Mouse (Mus musculus) stomach, postnatal 0 days (tissue): ENCODE measurements around the gene Mnat1. TPM values are rescaled to one million over a fixed set of nuclear protein-coding genes. Genes with fewer than 3 reads are reported as not detected.

Source experiments
- ATAC-seq: fragments of 200-750 bp; cut with Nextera tagmentation; 2 replicates; pipeline ENCODE4 v1.8.0; 2017; ENCODE audit not compliant: low FRiP score, low TSS enrichment
- DNase-seq: peaks from one replicate; pipeline ENCODE4 v3.0.0-alpha.2; 2016; ENCODE audit warnings: low spot score
- H3K27ac ChIP-seq: fragments of 300-500 bp; sonication (generic); replicated peaks from 2 replicates; pipeline ENCODE4 v1.5.1; 2014; ENCODE audit warnings: mild to moderate bottlenecking, control low read depth
- H3K27me3 ChIP-seq: fragments of 300-500 bp; sonication (generic); 2 replicates; pipeline ENCODE4 v1.6.1; 2014; ENCODE audit warnings: low read length; ENCODE audit not compliant: control insufficient read depth, insufficient read depth
- H3K36me3 ChIP-seq: fragments of 300-500 bp; sonication (generic); 2 replicates; pipeline ENCODE4 v1.6.1; 2014; ENCODE audit warnings: low read length, mixed read lengths; ENCODE audit not compliant: control insufficient read depth, insufficient read depth
- H3K4me1 ChIP-seq: fragments of 300-500 bp; sonication (generic); replicated peaks from 2 replicates; pipeline ENCODE4 v1.6.1; 2014; ENCODE audit warnings: antibody characterized with exemption; ENCODE audit not compliant: control insufficient read depth, insufficient read depth
- H3K4me2 ChIP-seq: fragments of 300-500 bp; sonication (generic); replicated peaks from 2 replicates; pipeline ENCODE4 v1.6.1; 2014; ENCODE audit warnings: low read depth, mild to moderate bottlenecking, control low read depth, moderate library complexity
- H3K4me3 ChIP-seq: fragments of 300-500 bp; sonication (generic); 2 replicates; pipeline ENCODE4 v1.5.1; 2014; ENCODE audit warnings: low read depth, low read length, control low read depth
- H3K9ac ChIP-seq: fragments of 300-500 bp; sonication (generic); 2 replicates; pipeline ENCODE4 v1.6.1; 2014; ENCODE audit warnings: mild to moderate bottlenecking, low read length, control low read depth, mixed read lengths
- H3K9me3 ChIP-seq: fragments of 300-500 bp; sonication (generic); 2 replicates; pipeline ENCODE4 v1.6.1; 2016; ENCODE audit warnings: low read length; ENCODE audit not compliant: control insufficient read depth
- CTCF ChIP-seq: IDR thresholded peaks from 2 replicates; pipeline ENCODE4 v1.5.1; 2016; ENCODE audit warnings: antibody characterized with exemption, low read depth, mild to moderate bottlenecking, moderate library complexity
- EP300 ChIP-seq: optimal IDR thresholded peaks from 2 replicates; pipeline ENCODE3; 2016; ENCODE audit warnings: antibody characterized with exemption
- WGBS: fragments of 180-500 bp; shearing (Covaris S2); extraction: QIAGEN DNeasy Blood & Tissue Kit; methylation state at CpG from one replicate; pipeline ENCODE4 v1.1.7; 2014; 5-methylcytosine and 5-hydroxymethylcytosine counted together
- polyA plus RNA-seq: library from polyadenylated mRNA; unstranded; fragments of >200 nt; fragmentation: Nextera tagmentation; extraction: Ambion mirVana; gene quantifications from 2 replicates; pipeline ENCODE4 v1.2.1, GENCODE M21; 2015

The Mnat1 gene
- polyA plus RNA-seq, 1 experiment from 2014 or later: 17.1 TPM

- H3K9me3 ChIP-seq: no peaks in the 10 kb centered on the region
- 60% methylated on average over 3 of the region's 3 CpGs for WGBS
- H3K36me3 ChIP-seq: no peaks in the 10 kb centered on the region
- H3K27ac ChIP-seq: no peak overlapping the region
- H3K27me3 ChIP-seq: no peaks in the 10 kb centered on the region
- H3K9ac ChIP-seq: no peak overlapping the region
- TF ChIP-seq EP300 (no peak), CTCF (no peak)
- H3K4me3 ChIP-seq: no peak overlapping the region
- ATAC-seq: no peak
- no peaks in the 10 kb centered on the region for H3K4me1 ChIP-seq
- no peak for DNase-seq
- no peak overlapping the region for H3K4me2 ChIP-seq
Measured at GRCm38 (mm10) chr12:73269531-73269930, 146.0 kb downstream of the Mnat1 start.

DNA sequence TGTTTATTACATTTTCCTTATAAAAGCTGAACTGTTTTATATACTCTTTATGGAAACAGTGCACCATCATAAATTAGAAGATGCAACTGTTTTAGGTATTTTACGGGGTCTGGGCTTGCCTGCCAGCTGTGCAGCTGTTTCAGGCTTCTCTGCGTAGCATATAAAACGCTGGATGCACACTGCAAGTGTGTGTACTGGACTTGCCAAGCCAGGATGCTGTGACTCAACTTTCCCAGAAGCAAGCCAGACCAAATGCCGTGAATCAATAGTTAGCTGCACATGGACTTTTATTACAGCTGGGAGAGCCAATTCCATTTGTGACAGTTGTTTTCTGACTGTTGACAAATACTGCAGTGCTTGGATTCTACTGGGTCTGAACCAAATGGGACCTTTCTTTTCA is 146.4 kb downstream of the Mnat1 start:
- H3K9ac ChIP-seq: no peak overlapping the region
- no peak for DNase-seq
- H3K4me3 ChIP-seq: no peak overlapping the region
- TF ChIP-seq EP300: no peak
- no peak for TF ChIP-seq CTCF
- no peaks in the 10 kb centered on the region for H3K27me3 ChIP-seq
- WGBS: 62% methylated on average over 4 of the region's 4 CpGs
- no peaks in the 10 kb centered on the region for H3K9me3 ChIP-seq
- no peak overlapping the region for H3K4me2 ChIP-seq
- H3K36me3 ChIP-seq: no peaks in the 10 kb centered on the region
- no peak for ATAC-seq
- no peaks in the 10 kb centered on the region for H3K4me1 ChIP-seq
- H3K27ac ChIP-seq: no peak overlapping the region

DNA sequence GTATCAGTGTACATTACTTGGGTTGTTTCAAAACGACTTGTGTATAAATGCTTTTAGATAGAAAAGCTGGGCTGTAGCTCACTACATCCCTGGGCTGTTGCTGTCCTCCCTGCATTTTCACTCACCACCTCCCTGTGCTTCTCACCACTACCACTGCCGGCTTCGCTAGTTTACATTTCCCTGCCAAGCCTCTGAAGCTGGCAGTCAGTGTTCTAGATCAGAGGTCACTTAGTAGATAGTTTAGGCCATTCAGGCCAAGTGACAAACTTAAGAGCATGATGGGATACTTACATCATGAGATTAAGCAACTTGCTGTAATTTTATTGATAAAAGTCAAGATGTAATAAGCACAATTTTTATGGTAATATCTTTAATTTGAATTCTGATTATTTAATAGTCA is 151.4 kb downstream of the Mnat1 start:
- H3K27me3 ChIP-seq: no peaks in the 10 kb centered on the region
- H3K9ac ChIP-seq: no peak overlapping the region
- no peak for ATAC-seq
- H3K9me3 ChIP-seq: no peaks in the 10 kb centered on the region
- no peak overlapping the region for H3K4me3 ChIP-seq
- TF ChIP-seq CTCF (no peak), EP300 (no peak)
- no peak for DNase-seq
- H3K4me2 ChIP-seq: no peak overlapping the region
- H3K4me1 ChIP-seq: no peaks in the 10 kb centered on the region
- no peak overlapping the region for H3K27ac ChIP-seq
- 85% methylated on average over 3 of the region's 3 CpGs for WGBS
- H3K36me3 ChIP-seq: peaks cover 5% of the 10 kb centered on the region; the same call in 1 of the 2 replicates

DNA sequence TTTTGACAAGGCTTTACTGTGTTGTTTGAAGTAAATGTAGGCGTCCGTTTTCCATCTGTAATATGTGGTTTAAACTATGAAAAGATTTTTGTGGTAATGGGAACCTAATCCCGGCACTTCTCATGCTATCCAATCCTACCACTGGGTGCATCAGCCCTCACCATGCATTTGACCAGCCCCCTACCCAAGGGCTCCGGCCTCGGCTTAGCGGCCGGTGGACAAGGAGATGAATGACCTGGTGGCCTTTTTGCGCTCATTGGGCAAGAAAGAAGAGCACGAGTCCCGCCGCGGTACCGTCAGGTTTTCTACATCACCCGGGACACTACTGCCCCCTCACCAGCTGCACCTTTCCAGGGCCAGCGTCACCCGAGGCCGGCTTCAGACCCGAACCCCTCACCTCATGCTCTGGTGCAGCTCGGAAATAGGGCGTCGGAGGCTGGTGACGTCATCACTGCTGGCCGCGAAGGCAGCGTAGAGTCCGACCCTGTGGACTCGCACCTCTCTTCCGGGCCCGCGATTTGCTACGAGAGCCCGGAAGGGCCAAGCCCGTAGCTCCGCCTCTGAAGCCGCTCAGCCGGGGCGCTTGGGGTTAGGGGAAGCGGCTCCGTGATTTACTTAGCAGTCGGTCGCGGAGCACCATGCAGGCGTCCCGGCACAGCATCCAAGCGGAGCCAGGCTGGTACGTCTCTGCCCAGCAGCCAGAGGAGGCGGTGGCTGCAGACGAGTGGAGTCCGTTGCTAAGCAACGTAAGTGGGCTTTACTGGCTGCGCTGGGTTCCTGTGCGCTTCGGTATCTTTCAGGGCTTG is 163.0 kb downstream of the Mnat1 start, which contains the start of the genes Trmt5 and Slc38a6:
TSS of gene Trmt5 (minus strand) at position 424 of the 806 bp plus-strand sequence.
TSS of gene Slc38a6 (plus strand) at position 493 of the 806 bp plus-strand sequence.
- Histone ChIP-seq H3K9me3 (no peaks in the 10 kb centered on the region), H3K4me1 (0 out of 2 replicates have a peak, but pooled peaks cover 2% of the 10 kb centered on the region), H3K9ac (peak within 1 kb of the TSS; percentile 84), H3K4me2 (peak within 1 kb of the TSS; percentile 88), H3K27ac (peak within 1 kb of the TSS; percentile 81), H3K36me3 (no peaks in the 10 kb centered on the region), H3K4me3 (peak within 1 kb of the TSS; percentile 84), H3K27me3 (no peaks in the 10 kb centered on the region)
- under 1% methylated on average over 53 of the region's 53 CpGs for WGBS
- DNase-seq (peak; percentile 94), ATAC-seq (peak; percentile 98)
- TF ChIP-seq CTCF: 0 out of 2 replicates have a peak, but pooled peaks have one; percentile 6
- no peak for TF ChIP-seq EP300

DNA sequence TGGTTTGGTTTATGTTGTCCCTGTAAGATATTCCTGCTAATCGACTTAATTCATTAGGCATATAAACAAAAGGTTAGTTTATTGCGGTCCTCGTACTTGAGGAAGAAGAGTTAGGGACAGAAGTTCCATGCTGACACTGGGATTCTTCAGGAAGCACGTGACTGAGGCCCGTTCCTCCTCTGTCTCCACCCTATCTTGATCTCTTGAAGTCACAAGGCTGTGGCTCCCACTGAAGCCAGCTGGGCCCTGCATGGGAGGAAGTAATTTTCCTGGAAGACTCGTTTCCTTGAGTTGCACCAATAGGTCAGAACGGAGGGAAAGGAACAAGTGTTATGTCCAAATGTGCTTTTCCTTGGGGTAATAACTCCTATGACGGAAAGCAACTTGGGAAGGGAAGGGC is 164.1 kb downstream of the Mnat1 start:
- Histone ChIP-seq H3K4me2 (peak overlapping the region; percentile 88), H3K4me3 (peak overlapping the region; percentile 84), H3K27ac (0 out of 2 replicates have a peak overlapping the region, but pooled peaks have one; percentile 81), H3K36me3 (no peaks in the 10 kb centered on the region), H3K4me1 (0 out of 2 replicates have a peak, but pooled peaks cover 2% of the 10 kb centered on the region), H3K27me3 (no peaks in the 10 kb centered on the region), H3K9ac (no peak overlapping the region), H3K9me3 (no peaks in the 10 kb centered on the region)
- DNase-seq (no peak), ATAC-seq (no peak)
- TF ChIP-seq CTCF (no peak), EP300 (no peak)
- WGBS: 55% methylated on average over 8 of the region's 8 CpGs

DNA sequence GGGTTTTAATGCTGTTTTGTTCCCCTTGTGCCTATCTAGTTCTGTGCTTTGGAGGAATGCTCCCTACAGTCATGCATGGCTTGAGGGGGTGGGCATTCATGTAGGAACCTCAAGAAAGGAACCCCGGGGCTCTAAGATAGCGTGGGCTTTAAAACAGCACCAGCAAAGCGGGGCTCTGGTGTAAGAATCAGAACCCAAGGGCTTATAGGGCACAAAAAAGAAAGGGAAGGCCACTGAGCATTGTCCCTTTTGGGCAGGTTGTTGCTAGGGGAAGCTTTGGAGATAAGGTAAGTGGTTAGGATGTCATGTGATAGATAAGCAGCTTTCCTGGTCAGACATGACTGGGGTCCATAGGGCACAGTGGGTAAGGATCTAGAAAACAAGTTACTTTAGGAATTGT is 165.1 kb downstream of the Mnat1 start:
- Histone ChIP-seq H3K27ac (no peak overlapping the region), H3K27me3 (no peaks in the 10 kb centered on the region), H3K36me3 (no peaks in the 10 kb centered on the region), H3K4me2 (no peak overlapping the region), H3K9me3 (no peaks in the 10 kb centered on the region), H3K9ac (no peak overlapping the region), H3K4me3 (no peak overlapping the region), H3K4me1 (0 out of 2 replicates have a peak, but pooled peaks cover 2% of the 10 kb centered on the region)
- WGBS: 92% methylated on average over 3 of the region's 3 CpGs
- ATAC-seq: no peak
- TF ChIP-seq CTCF (no peak), EP300 (no peak)
- DNase-seq: no peak
